Mouse (Mus musculus): ENCODE results near the gene Prdm15.

The Prdm15 gene

DNA sequence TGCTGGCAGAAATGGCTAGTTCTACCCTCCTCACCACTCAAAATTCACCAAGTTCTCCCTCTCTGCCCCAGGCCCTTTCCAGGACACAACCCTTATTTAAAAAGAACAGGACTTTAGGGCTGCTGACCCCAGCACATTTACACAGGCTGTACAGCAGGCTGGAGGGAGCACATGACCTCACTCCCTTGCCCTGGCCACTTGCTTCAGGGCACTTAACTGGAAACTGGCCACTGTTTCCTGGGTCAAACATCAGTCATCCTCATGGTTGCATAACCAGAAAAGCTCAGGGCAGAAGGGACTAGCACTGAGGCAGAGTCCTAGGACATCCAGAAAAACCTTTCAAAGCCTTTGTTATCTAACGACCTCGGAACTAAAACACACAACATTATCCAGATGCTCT lies 93.4 kb downstream of the Prdm15 start:
- ATAC-seq (ENCODE audit: insufficient number of reproducible peaks, low FRiP score, low TSS enrichment) = no peak

DNA sequence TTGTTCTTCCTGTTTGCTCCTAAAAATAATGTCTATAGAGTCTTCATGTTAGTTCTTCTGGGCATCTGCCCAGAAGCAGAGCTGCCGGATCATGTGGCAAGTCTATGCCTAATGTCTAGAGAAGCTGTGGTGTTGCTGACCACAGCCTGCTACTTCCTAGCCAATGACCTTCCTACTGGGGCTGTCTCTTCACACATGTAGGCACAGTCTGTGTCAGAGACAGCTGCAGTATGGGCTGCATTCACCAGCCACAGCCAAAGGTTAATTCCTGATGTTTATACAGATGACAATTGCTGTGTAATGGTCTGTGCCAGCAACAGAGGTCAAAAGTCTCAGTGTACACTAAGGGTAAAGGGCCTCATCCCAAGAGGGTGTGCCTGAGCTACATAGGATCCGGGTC lies 95.2 kb downstream of the Prdm15 start:
- no peak for ATAC-seq (ENCODE audit: insufficient number of reproducible peaks, low FRiP score, low TSS enrichment)

DNA sequence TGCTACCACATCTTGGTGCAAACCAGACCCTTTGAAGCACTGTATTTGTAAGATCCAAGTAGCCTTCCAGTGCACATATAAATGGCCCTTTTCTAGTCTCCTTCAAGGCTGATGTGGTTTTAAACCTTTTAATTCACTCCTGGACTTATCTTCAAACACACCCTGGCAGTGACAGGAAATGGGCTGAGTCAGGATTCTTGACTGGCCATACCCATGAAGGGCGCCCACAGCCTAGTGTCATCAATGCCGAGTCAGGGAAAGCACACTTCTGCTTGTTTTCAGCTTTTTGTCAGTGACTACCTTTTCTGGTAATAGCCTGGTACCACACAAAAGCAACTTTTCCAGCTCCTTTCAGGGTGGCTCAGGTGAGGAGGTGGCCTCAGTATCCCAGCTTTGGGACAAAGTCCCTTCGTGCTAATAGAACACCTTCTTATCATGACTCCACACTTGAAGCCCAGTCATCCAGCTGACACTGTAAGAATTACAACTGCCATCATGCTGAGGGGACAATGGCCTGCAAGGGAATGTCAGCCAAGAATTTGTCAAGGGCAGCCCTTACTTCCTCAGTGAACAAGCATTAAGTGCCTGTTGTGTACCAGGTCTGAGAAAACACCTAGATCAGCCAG lies 99.2 kb downstream of the Prdm15 start:
- ATAC-seq (ENCODE audit: insufficient number of reproducible peaks, low FRiP score, low TSS enrichment) = no peak

DNA sequence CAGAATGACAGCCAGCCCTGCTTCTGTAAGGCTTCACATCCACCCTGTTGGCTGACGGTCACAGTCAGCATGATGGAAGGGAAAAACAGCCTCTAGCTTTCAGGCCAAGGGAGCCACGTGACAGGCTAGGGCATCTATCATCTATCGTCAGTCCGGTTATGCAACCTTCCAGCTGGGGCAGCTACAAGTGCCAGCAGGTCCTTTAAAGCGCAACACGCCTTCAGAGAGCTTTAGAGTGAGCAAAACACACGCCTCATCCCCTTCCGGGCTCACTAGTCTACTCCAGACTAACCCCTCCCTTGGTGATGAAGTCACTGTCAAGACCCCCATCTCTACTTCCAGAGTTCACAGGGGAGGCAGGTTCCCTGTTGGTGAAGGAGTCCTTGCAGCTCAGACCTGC lies 99.8 kb downstream of the Prdm15 start:
- ATAC-seq (ENCODE audit: insufficient number of reproducible peaks, low FRiP score, low TSS enrichment) = no peak

DNA sequence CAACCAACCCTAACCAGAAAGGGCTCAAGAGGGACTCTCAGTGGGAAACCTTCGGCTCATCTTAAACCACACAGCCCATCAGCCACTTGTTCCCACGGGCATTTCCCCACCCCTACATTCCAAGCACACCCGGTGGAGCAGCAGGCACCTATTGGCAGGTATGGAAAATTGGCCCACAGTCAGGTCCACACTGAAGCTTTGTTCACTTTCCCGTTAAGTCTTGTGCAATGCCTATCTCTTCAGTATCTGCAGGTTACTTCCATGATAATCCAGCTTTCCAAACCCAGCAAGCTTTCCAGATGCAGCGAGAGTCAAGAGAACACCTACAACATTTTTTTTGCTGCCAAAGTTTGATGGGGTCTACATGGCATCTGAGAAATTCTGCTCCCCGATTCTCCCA lies 103.2 kb downstream of the Prdm15 start:
- ATAC-seq (ENCODE audit: insufficient number of reproducible peaks, low FRiP score, low TSS enrichment) = no peak
